Mouse (Mus musculus): ENCODE results near the gene Aup1.

DNA sequence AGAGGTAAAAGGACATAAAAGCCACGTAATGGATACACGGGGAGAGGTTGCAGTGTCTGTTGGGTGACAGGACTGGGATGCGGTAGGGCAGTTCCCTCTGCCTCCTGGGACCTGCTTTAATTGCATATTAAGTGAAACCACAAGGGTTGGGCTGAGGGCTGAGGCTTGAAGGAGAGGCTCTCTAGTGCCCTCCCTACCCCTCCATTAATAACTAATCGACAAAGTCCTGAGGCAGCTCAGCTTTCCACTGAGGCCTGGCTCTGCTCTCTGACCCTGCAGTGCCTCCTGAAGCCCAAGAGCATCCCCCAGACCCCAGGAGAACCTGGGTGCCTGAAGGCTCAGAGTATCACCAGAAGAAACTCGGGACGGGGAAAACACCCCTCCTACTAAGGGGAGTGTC lies 30.2 kb downstream of the Aup1 start:
- no peak for TF ChIP-seq GATA1 (IDR thresholded peaks at IDR 0.05; ENCODE audit: borderline replicate concordance, low read length)
- no peak for TF ChIP-seq FLI1 (IDR thresholded peaks at IDR 0.05; ENCODE audit: low read length)

All from megakaryocyte, embryonic 14.5 days (primary cell).